Mouse (Mus musculus) heart, embryonic 11.5 days (tissue): Measurements from ENCODE around the gene Rgs16. TPM values are rescaled to one million over a fixed set of nuclear protein-coding genes. Genes with fewer than 3 reads are reported as not detected.

ENCODE experiments used
- ATAC-seq: fragments of 200-750 bp; cut with Nextera tagmentation; replicated peaks from 2 replicates; pipeline ENCODE4 v1.8.0; 2017; ENCODE audit warnings: moderate library complexity; ENCODE audit not compliant: insufficient number of reproducible peaks, low FRiP score, low TSS enrichment
- H3K27ac ChIP-seq: fragments of 300-500 bp; sonication (generic); 2 replicates; pipeline ENCODE4 v1.5.1; 2014; ENCODE audit warnings: mild to moderate bottlenecking, low read depth, low read length
- H3K27me3 ChIP-seq: fragments of 300-500 bp; sonication (generic); 2 replicates; pipeline ENCODE4 v1.6.1; 2014; ENCODE audit warnings: mild to moderate bottlenecking, low read length, mixed read lengths; ENCODE audit not compliant: control insufficient read depth, insufficient read depth
- H3K36me3 ChIP-seq: fragments of 300-500 bp; sonication (generic); 2 replicates; pipeline ENCODE4 v1.6.1; 2014; ENCODE audit warnings: mild to moderate bottlenecking, low read length, moderate library complexity, mixed read lengths; ENCODE audit not compliant: control insufficient read depth, insufficient read depth
- H3K4me1 ChIP-seq: fragments of 300-500 bp; sonication (generic); 2 replicates; pipeline ENCODE4 v1.6.1; 2014; ENCODE audit warnings: low read length; ENCODE audit not compliant: control insufficient read depth, insufficient read depth
- H3K4me2 ChIP-seq: fragments of 300-500 bp; sonication (generic); 2 replicates; pipeline ENCODE4 v1.6.1; 2014; ENCODE audit warnings: mild to moderate bottlenecking, moderate library complexity
- H3K4me3 ChIP-seq: fragments of 300-500 bp; sonication (generic); 2 replicates; pipeline ENCODE4 v1.5.1; 2014; ENCODE audit warnings: low read depth, low read length
- H3K9ac ChIP-seq: fragments of 300-500 bp; sonication (generic); 2 replicates; pipeline ENCODE4 v1.6.1; 2014; ENCODE audit warnings: mild to moderate bottlenecking, low read depth, low read length, moderate library complexity
- H3K9me3 ChIP-seq: fragments of 300-500 bp; sonication (generic); replicated peaks from 2 replicates; pipeline ENCODE4 v1.6.1; 2016; ENCODE audit warnings: low read length; ENCODE audit not compliant: control insufficient read depth
- WGBS: fragments of 180-500 bp; shearing (Covaris S2); extraction: QIAGEN DNeasy Blood & Tissue Kit; methylation state at CpG from one replicate; pipeline ENCODE4 v1.1.7; 2014; ENCODE audit not compliant: insufficient replicate concordance; 5-methylcytosine and 5-hydroxymethylcytosine counted together
- polyA plus RNA-seq: library from polyadenylated mRNA; unstranded; fragments of >200 nt; fragmentation: Nextera tagmentation; extraction: Ambion mirVana; gene quantifications from 2 replicates; pipeline ENCODE4 v1.2.1, GENCODE M21; 2014

The Rgs16 gene
- polyA plus RNA-seq, 1 experiment from 2014 or later, result 1.0 TPM

- Histone ChIP-seq H3K9ac (no peak overlapping the region), H3K4me1 (no peaks in the 10 kb centered on the region), H3K27ac (no peak overlapping the region), H3K4me3 (no peak overlapping the region), H3K36me3 (no peaks in the 10 kb centered on the region), H3K9me3 (no peaks in the 10 kb centered on the region), H3K27me3 (no peaks in the 10 kb centered on the region), H3K4me2 (no peak overlapping the region)
- WGBS, result 78% methylated on average over 3 of the region's 3 CpGs
- ATAC-seq, result no peak
These were observed 54.1 kb downstream of the Rgs16 start for GRCm38 (mm10) chr1:153794241-153794640.

Other genes with a start within 250 kb of the Rgs16 start
- gene Npl, start 190.3 kb upstream of the Rgs16 start, polyA plus RNA-seq, result 6.3 and 7.2 TPM in 2 replicates
- gene Rgs8, start 87.3 kb upstream of the Rgs16 start, polyA plus RNA-seq, result 0.27 and 0.49 TPM in 2 replicates
- gene Rnasel, start 9.1 kb downstream of the Rgs16 start, polyA plus RNA-seq, result 9.3 and 9.7 TPM in 2 replicates
- gene Rgsl1, start 103.8 kb downstream of the Rgs16 start, polyA plus RNA-seq, result not detected in 2 replicates
- 0.08 and 0.27 TPM in 2 replicates for gene Teddm1b, start 134.0 kb downstream of the Rgs16 start, polyA plus RNA-seq
- not detected in 2 replicates for gene Teddm1a, start 151.4 kb downstream of the Rgs16 start, polyA plus RNA-seq
- gene Glul, start 159.6 kb downstream of the Rgs16 start, polyA plus RNA-seq, result 52.6 and 78.3 TPM in 2 replicates
- 0.30 and 0.36 TPM in 2 replicates for gene Teddm2, start 159.9 kb downstream of the Rgs16 start, polyA plus RNA-seq